Mouse (Mus musculus): ENCODE results near the gene Syf2. TPM values are rescaled to one million over a fixed set of nuclear protein-coding genes. Genes with fewer than 3 reads are reported as not detected.

Syf2 gene
- polyA plus RNA-seq, 1 experiment from 2014 or later: 52.4 TPM

GRCm38 (mm10) chr4:134981959-134982431 is 51.3 kb downstream of the Syf2 start:
- no peaks in the 10 kb centered on the region for H3K9me3 ChIP-seq (ENCODE audit: control insufficient read depth, low read length)
- H3K4me1 ChIP-seq (ENCODE audit: control insufficient read depth, insufficient read depth, low read length): no peaks in the 10 kb centered on the region
- H3K4me3 ChIP-seq (ENCODE audit: low read depth, low read length): no peak overlapping the region
- H3K27ac ChIP-seq (ENCODE audit: low read depth, low read length): no peak overlapping the region
- H3K36me3 ChIP-seq (ENCODE audit: control insufficient read depth, insufficient read depth, low read length): no peaks in the 10 kb centered on the region
- H3K27me3 ChIP-seq (ENCODE audit: control insufficient read depth, insufficient read depth, low read length): no peaks in the 10 kb centered on the region
- H3K9ac ChIP-seq (replicated peaks; ENCODE audit: low read depth, low read length): no peak overlapping the region
- WGBS: 62% methylated on average over 7 of the region's 7 CpGs
- no peak for ATAC-seq (ENCODE audit: low read depth)
- no peak overlapping the region for H3K4me2 ChIP-seq (ENCODE audit: low read depth, low read length)

- no peak for ATAC-seq (ENCODE audit: low read depth)
- H3K4me2 ChIP-seq (ENCODE audit: low read depth, low read length): no peak overlapping the region
- no peak overlapping the region for H3K9ac ChIP-seq (replicated peaks; ENCODE audit: low read depth, low read length)
- no peaks in the 10 kb centered on the region for H3K4me1 ChIP-seq (ENCODE audit: control insufficient read depth, insufficient read depth, low read length)
- H3K4me3 ChIP-seq (ENCODE audit: low read depth, low read length): no peak overlapping the region
- H3K36me3 ChIP-seq (ENCODE audit: control insufficient read depth, insufficient read depth, low read length): no peaks in the 10 kb centered on the region
- 55% methylated on average over 5 of the region's 5 CpGs for WGBS
- no peaks in the 10 kb centered on the region for H3K9me3 ChIP-seq (ENCODE audit: control insufficient read depth, low read length)
- no peaks in the 10 kb centered on the region for H3K27me3 ChIP-seq (ENCODE audit: control insufficient read depth, insufficient read depth, low read length)
- no peak overlapping the region for H3K27ac ChIP-seq (ENCODE audit: low read depth, low read length)
Measured at GRCm38 (mm10) chr4:134983136-134983535, 52.4 kb downstream of the Syf2 start.

DNA sequence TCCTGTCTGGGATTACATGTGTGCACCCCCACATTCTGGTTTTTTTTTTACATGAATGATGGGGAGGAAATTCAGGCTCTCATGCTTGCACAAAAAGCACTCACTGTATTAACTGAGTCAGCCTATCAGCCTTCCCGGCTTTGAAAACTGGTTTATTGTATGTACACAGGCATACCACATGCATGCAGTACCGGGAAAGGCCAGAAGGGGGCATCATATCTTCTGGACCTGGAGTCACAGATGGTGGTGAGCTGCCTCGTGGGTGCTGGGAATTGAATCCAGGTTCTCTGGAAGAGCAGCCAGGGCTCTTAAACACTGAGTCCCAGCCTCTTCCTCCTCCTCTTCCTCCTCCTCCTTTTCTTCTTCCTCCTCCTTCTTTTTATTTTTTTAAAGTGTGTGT is 53.9 kb downstream of the Syf2 start:
- H3K9me3 ChIP-seq (ENCODE audit: control insufficient read depth, low read length): no peaks in the 10 kb centered on the region
- 70% methylated on average over 3 of the region's 3 CpGs for WGBS
- ATAC-seq (ENCODE audit: low read depth): no peak
- H3K4me3 ChIP-seq (ENCODE audit: low read depth, low read length): no peak overlapping the region
- H3K9ac ChIP-seq (replicated peaks; ENCODE audit: low read depth, low read length): no peak overlapping the region
- H3K36me3 ChIP-seq (ENCODE audit: control insufficient read depth, insufficient read depth, low read length): no peaks in the 10 kb centered on the region
- no peaks in the 10 kb centered on the region for H3K27me3 ChIP-seq (ENCODE audit: control insufficient read depth, insufficient read depth, low read length)
- no peak overlapping the region for H3K4me2 ChIP-seq (ENCODE audit: low read depth, low read length)
- H3K27ac ChIP-seq (ENCODE audit: low read depth, low read length): no peak overlapping the region
- no peaks in the 10 kb centered on the region for H3K4me1 ChIP-seq (ENCODE audit: control insufficient read depth, insufficient read depth, low read length)

DNA sequence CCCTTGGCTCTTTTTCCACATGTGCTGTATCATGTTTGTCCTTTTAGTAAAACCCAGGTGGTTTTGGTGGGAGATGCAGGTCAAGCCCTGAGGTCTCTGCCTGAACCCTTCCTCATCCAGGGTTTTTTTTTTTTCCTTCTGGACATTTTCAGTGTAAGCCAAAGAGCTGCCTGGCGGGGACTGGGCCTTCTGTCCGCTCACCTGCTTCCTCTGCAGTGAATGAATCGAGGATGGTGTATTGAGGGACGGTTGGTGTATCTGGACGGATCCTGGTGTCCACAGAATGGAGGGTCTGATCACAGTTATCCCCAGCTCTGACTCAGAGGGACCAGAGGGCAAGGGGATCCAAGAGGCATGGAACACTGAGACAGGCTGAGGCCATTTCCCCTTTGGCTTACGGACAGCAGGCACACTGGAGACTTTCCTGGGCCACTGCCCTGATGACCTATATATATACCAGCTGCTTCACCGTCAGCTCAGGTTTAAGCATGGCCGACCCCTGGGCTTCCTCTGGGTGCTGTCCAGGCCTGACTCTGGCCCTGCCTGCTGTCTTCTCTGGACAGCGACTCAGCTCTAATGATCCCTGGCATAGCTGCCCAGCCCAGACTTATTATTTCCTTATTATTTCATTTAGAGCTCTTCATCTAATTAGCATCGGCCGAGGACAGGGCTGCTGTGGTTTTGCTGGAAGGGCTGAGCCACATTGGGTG is 55.1 kb downstream of the Syf2 start:
- ATAC-seq (ENCODE audit: low read depth): no peak
- no peaks in the 10 kb centered on the region for H3K27me3 ChIP-seq (ENCODE audit: control insufficient read depth, insufficient read depth, low read length)
- 88% methylated on average over 11 of the region's 11 CpGs for WGBS
- H3K36me3 ChIP-seq (ENCODE audit: control insufficient read depth, insufficient read depth, low read length): no peaks in the 10 kb centered on the region
- no peak overlapping the region for H3K27ac ChIP-seq (ENCODE audit: low read depth, low read length)
- H3K9ac ChIP-seq (replicated peaks; ENCODE audit: low read depth, low read length): no peak overlapping the region
- H3K4me1 ChIP-seq (ENCODE audit: control insufficient read depth, insufficient read depth, low read length): no peaks in the 10 kb centered on the region
- H3K4me2 ChIP-seq (ENCODE audit: low read depth, low read length): no peak overlapping the region
- no peak overlapping the region for H3K4me3 ChIP-seq (ENCODE audit: low read depth, low read length)
- no peaks in the 10 kb centered on the region for H3K9me3 ChIP-seq (ENCODE audit: control insufficient read depth, low read length)

DNA sequence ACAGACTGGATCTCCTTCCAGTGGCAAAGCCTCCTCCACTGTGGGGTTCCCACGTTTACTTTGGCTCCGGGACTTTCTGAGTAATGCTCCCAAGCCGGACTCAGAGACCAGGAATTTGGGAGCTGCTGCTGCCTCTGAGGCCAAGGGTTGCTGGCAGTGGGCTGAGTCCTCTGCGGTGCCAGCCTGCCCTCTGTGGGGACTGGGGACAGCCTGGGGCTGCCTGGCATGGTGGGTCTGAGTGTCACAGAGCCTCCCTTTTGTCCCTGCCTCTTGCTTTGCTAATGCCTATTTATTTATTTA is 55.6 kb downstream of the Syf2 start:
- Histone ChIP-seq H3K36me3 (ENCODE audit: control insufficient read depth, insufficient read depth, low read length) (no peaks in the 10 kb centered on the region), H3K4me2 (ENCODE audit: low read depth, low read length) (no peak overlapping the region), H3K27ac (ENCODE audit: low read depth, low read length) (no peak overlapping the region), H3K9ac (replicated peaks; ENCODE audit: low read depth, low read length) (no peak overlapping the region), H3K4me3 (ENCODE audit: low read depth, low read length) (no peak overlapping the region), H3K4me1 (ENCODE audit: control insufficient read depth, insufficient read depth, low read length) (no peaks in the 10 kb centered on the region), H3K9me3 (ENCODE audit: control insufficient read depth, low read length) (no peaks in the 10 kb centered on the region), H3K27me3 (ENCODE audit: control insufficient read depth, insufficient read depth, low read length) (no peaks in the 10 kb centered on the region)
- no peak for ATAC-seq (ENCODE audit: low read depth)
- 71% methylated on average over 4 of the region's 4 CpGs for WGBS

DNA sequence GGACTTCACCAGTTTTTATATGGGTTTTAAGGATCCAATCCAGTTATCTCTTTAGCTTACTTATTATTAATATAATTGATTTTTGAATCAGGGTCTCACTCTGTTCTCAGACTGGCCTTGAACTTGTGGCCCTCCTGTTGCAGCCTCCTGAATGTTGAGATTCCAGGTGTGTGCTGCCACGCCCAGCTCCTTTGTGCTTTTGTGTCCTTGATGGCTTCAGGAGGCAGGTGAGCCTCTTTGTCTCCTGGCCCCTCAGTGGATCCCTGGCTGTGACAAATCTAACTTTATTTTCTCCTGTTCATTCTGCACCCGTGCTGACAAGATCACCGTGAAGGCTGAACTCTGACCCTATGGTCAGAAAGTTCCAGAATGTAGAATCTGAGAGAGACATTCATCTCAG is 56.3 kb downstream of the Syf2 start:
- WGBS: 82% methylated on average over 3 of the region's 3 CpGs
- no peak overlapping the region for H3K4me2 ChIP-seq (ENCODE audit: low read depth, low read length)
- H3K4me1 ChIP-seq (ENCODE audit: control insufficient read depth, insufficient read depth, low read length): no peaks in the 10 kb centered on the region
- H3K9me3 ChIP-seq (ENCODE audit: control insufficient read depth, low read length): no peaks in the 10 kb centered on the region
- H3K4me3 ChIP-seq (ENCODE audit: low read depth, low read length): no peak overlapping the region
- H3K27ac ChIP-seq (ENCODE audit: low read depth, low read length): no peak overlapping the region
- H3K36me3 ChIP-seq (ENCODE audit: control insufficient read depth, insufficient read depth, low read length): no peaks in the 10 kb centered on the region
- no peak overlapping the region for H3K9ac ChIP-seq (replicated peaks; ENCODE audit: low read depth, low read length)
- ATAC-seq (ENCODE audit: low read depth): no peak
- no peaks in the 10 kb centered on the region for H3K27me3 ChIP-seq (ENCODE audit: control insufficient read depth, insufficient read depth, low read length)

Other genes starting within 250 kb of the Syf2 start
- 5.6 and 7.3 TPM in 2 replicates for gene Man1c1, start 226.6 kb upstream of the Syf2 start, polyA plus RNA-seq (2014; fragmentation: Nextera tagmentation; extraction: Ambion mirVana)
- 0.70 and 3.0 TPM in 2 replicates for gene Ldlrap1, start 162.9 kb upstream of the Syf2 start, polyA plus RNA-seq (2014; fragmentation: Nextera tagmentation; extraction: Ambion mirVana)
- 98.6 and 115 TPM in 2 replicates for gene Maco1, start 77.6 kb upstream of the Syf2 start, polyA plus RNA-seq (2014; fragmentation: Nextera tagmentation; extraction: Ambion mirVana)
- 1.8 and 2.1 TPM in 2 replicates for gene Rhd, start 66.4 kb upstream of the Syf2 start, polyA plus RNA-seq (2014; fragmentation: Nextera tagmentation; extraction: Ambion mirVana)
- gene Tmem50a, start 15.9 kb upstream of the Syf2 start, polyA plus RNA-seq (2014; fragmentation: Nextera tagmentation; extraction: Ambion mirVana): 207 and 212 TPM in 2 replicates
- 484 and 511 TPM in 2 replicates for gene Rsrp1, start 7.3 kb upstream of the Syf2 start, polyA plus RNA-seq (2014; fragmentation: Nextera tagmentation; extraction: Ambion mirVana)
- gene Runx3, start 189.8 kb downstream of the Syf2 start, polyA plus RNA-seq (2014; fragmentation: Nextera tagmentation; extraction: Ambion mirVana): 0.54 TPM in 1 of 2 replicates, not detected in the other